Mouse (Mus musculus) bone marrow, adult 2 months (tissue): ENCODE data around the gene Mfsd14b.

Experiments used
- CTCF ChIP-seq: fragments of 200-500 bp; IDR thresholded peaks from 2 replicates; pipeline ENCODE4 v1.5.1; 2011; ENCODE audit warnings: low read length, control low read depth; ENCODE audit not compliant: control insufficient read depth, insufficient read depth
- POLR2A ChIP-seq: fragments of 200-500 bp; IDR thresholded peaks from 2 replicates; pipeline ENCODE4 v1.6.1; 2011; ENCODE audit warnings: low read depth, mild to moderate bottlenecking, control low read depth, low read length, borderline replicate concordance; ENCODE audit not compliant: control insufficient read depth

- TF ChIP-seq POLR2A (no peak), CTCF (no peak)
Observed at GRCm38 (mm10) chr13:65149940-65150339, 37.2 kb upstream of the Mfsd14b start, which contains the start of gene Olfr466.
